Mouse (Mus musculus): ENCODE results near the gene Smchd1.

- TF ChIP-seq CTCF (IDR thresholded peaks at IDR 0.05; ENCODE audit: low read depth), result no peak
- TF ChIP-seq EP300 (optimal IDR thresholded peaks at IDR 0.05), result no peak
These were observed 94.8 kb downstream of the Smchd1 start for GRCm38 (mm10) chr17:71380346-71380745.

Measured in stomach, postnatal 0 days (tissue).